Mouse (Mus musculus) NIH3T3 (cell line): ENCODE data around the gene 7530416G11Rik.

Experiments
- DNase-seq: peaks from one replicate; pipeline ENCODE4 v3.0.0-alpha.2; 2012; ENCODE audit warnings: low read depth

Gene 7530416G11Rik

GRCm38 (mm10) chr15:85479919-85480318, 23.1 kb downstream of the 7530416G11Rik start:
- DNase-seq = no peak

GRCm38 (mm10) chr15:85479365-85479764, 23.7 kb downstream of the 7530416G11Rik start:
- peak; percentile 62 for DNase-seq

GRCm38 (mm10) chr15:85477584-85477983, 25.4 kb downstream of the 7530416G11Rik start:
- peak; percentile 48 for DNase-seq

- no peak for DNase-seq
Measured at GRCm38 (mm10) chr15:85474697-85475096, 28.3 kb downstream of the 7530416G11Rik start.

GRCm38 (mm10) chr15:85469401-85469800, 33.6 kb downstream of the 7530416G11Rik start:
- no peak for DNase-seq

GRCm38 (mm10) chr15:85466456-85467067, 36.5 kb downstream of the 7530416G11Rik start:
- DNase-seq = no peak

- DNase-seq = peak; percentile 51
Measured at GRCm38 (mm10) chr15:85464823-85465565, 38.0 kb downstream of the 7530416G11Rik start.

- DNase-seq = no peak
Measured at GRCm38 (mm10) chr15:85464190-85464589, 38.8 kb downstream of the 7530416G11Rik start.

- DNase-seq = no peak
Measured at GRCm38 (mm10) chr15:85463027-85463790, 39.8 kb downstream of the 7530416G11Rik start.

- DNase-seq = no peak
Measured at GRCm38 (mm10) chr15:85462138-85462537, 40.9 kb downstream of the 7530416G11Rik start.

GRCm38 (mm10) chr15:85461541-85461940, 41.5 kb downstream of the 7530416G11Rik start:
- no peak for DNase-seq

GRCm38 (mm10) chr15:85458631-85459082, 44.4 kb downstream of the 7530416G11Rik start:
- DNase-seq = no peak

- DNase-seq = no peak
Measured at GRCm38 (mm10) chr15:85457838-85458237, 45.2 kb downstream of the 7530416G11Rik start.

GRCm38 (mm10) chr15:85456891-85457290, 46.1 kb downstream of the 7530416G11Rik start:
- DNase-seq = no peak

- DNase-seq = no peak
Measured at GRCm38 (mm10) chr15:85446652-85447051, 56.4 kb downstream of the 7530416G11Rik start.
